Mouse (Mus musculus) olfactory bulb, adult 2 months (tissue): ENCODE measurements around the gene Hist3h2ba.

Experiments
- CTCF ChIP-seq: fragments of 200-500 bp; IDR thresholded peaks from 2 replicates; pipeline ENCODE4 v1.5.1; 2012; ENCODE audit warnings: low read depth, mild to moderate bottlenecking, low read length, moderate library complexity; ENCODE audit not compliant: insufficient read depth
- POLR2A ChIP-seq: fragments of 200-500 bp; IDR thresholded peaks from 2 replicates; pipeline ENCODE4 v1.6.1; 2012; ENCODE audit warnings: mild to moderate bottlenecking, low read depth, low read length, moderate library complexity; ENCODE audit not compliant: insufficient read depth

GRCm38 (mm10) chr11:58926651-58927050 lies 22.1 kb upstream of the Hist3h2ba start:
- TF ChIP-seq CTCF = no peak
- TF ChIP-seq POLR2A = no peak
